Mouse (Mus musculus): ENCODE measurements around the gene Dydc2.
"Not testable (repeated sequence)": the region's sequence is repeated elsewhere in the genome, so short reads cannot be mapped to it uniquely, and the experiment has no call there.

Dydc2 gene

GRCm38 (mm10) chr14:41069108-41069507, at the start of gene Dydc2:
Dydc2 (minus strand) TSS chr14:41069208.
- no peak for DNase-seq (ENCODE audit: low spot score)

GRCm38 (mm10) chr14:41116271-41116670, 47.3 kb upstream of the Dydc2 start:
- no peak for DNase-seq (ENCODE audit: low spot score)

- no peak for DNase-seq (ENCODE audit: low spot score)
These were observed 43.9 kb upstream of the Dydc2 start for GRCm38 (mm10) chr14:41112944-41113343.

- no peak for DNase-seq (ENCODE audit: low spot score)
These were observed 42.1 kb upstream of the Dydc2 start for GRCm38 (mm10) chr14:41111031-41111668.

GRCm38 (mm10) chr14:41104853-41105444, 35.9 kb upstream of the Dydc2 start, which contains the start of gene Mat1a:
Mat1a (plus strand) TSS chr14:41105035.
- DNase-seq (ENCODE audit: low spot score): no peak

GRCm38 (mm10) chr14:41102269-41102668, 33.3 kb upstream of the Dydc2 start:
- no peak for DNase-seq (ENCODE audit: low spot score)

DNA sequence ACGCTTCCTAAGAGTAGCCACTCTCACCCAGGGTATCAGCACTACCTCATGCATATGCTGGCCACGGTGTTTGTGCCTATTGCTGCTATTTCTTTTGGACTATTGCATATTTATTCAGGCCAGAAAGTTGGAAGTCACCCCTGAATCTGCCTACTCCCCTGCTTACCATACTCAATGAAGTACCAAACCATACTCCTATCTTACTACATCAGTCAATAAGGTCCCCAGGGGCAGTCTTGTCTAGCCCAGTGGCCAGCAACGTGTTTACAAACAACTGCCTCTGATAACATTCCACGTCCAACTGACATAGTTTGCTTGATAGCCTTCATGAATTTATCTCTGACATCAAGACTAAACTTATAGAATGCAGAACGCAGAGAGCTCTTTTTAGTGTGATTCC, 32.2 kb upstream of the Dydc2 start:
- DNase-seq (ENCODE audit: low spot score): no peak

- no peak for DNase-seq (ENCODE audit: low spot score)
These were observed 31.7 kb upstream of the Dydc2 start for GRCm38 (mm10) chr14:41100712-41101111.

DNA sequence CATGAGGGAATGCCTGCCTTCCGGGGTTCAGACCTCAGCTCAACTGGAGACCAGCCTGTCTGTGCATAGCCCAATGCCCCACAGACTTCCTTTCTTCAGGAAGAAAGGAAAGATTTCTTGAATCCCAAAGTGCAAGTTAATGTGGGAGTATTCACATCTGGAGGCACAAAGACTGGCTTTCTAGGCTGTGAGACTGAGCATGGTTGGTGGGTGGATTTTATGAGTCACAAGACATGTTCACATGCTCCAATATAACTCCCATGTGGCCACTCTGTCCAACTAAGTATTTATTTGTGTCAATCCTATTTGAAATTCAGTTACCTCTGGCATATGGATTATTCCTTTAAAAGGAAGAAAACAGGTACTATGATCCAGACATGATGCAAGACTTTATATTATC, 29.7 kb upstream of the Dydc2 start:
- DNase-seq (ENCODE audit: low spot score): no peak

- DNase-seq (ENCODE audit: low spot score): no peak
These were observed 27.4 kb upstream of the Dydc2 start for GRCm38 (mm10) chr14:41096296-41096860.

DNA sequence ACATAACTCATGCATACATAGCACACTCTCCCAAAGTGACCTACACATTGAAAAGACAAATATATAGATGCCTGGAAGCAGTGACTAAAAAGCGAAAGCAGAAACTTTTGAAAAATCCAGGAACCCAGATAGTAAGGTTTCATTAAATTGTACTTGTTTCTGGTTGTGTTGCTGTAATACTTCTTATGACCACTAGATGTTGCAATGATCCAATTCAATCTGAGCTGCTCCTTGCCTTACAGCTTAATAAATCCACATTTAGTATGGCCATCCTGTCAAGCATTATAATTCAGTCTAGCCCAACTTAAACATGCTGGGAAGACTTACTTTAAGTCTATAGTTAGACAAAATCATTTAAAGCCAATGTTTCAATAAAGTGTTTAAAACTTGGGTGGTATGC, 25.1 kb upstream of the Dydc2 start:
- DNase-seq (ENCODE audit: low spot score): no peak

GRCm38 (mm10) chr14:41090777-41091176, 21.8 kb upstream of the Dydc2 start:
- no peak for DNase-seq (ENCODE audit: low spot score)

GRCm38 (mm10) chr14:41087509-41087908, 18.5 kb upstream of the Dydc2 start:
- no peak for DNase-seq (ENCODE audit: low spot score)

- no peak for DNase-seq (ENCODE audit: low spot score)
These were observed 13.4 kb upstream of the Dydc2 start for GRCm38 (mm10) chr14:41082408-41082807.

- no peak for DNase-seq (ENCODE audit: low spot score)
These were observed 3.9 kb upstream of the Dydc2 start for GRCm38 (mm10) chr14:41072944-41073275.

DNA sequence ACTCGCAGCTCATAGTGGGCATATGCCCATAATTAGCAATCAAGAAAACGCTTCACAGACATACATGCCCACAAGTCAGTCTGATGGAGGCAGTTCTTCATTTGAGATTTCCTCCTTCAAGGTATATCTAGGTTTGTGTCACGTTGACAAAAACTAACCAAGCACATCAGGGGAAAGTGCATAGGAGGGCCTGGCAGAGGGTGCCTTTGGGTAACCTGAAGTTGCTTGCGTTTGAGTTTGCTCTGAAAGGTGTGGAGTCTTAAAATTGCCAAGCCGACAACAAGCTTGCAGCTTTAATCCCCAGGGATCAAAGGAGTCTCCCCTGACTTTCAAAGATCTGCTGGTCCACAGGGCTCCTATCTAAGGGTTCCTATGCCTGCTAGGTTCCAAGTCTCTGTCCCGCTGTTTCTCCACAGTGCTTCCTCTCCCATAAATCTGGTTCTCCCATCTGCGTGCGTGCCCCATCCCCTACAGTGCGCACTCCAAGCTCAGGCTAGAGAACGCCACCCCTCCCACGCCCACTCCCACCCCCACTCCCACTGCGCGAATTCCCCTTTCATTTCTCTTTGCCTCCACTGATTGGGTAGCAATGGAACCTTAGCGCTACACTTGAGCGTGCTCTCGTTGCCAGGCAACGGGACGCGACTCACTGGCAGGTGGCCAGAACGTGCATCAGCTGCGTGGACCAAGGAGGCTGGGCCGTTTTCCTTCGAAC, 3.4 kb upstream of the Dydc2 start, which contains the start of gene Dydc1:
TSS of gene Dydc1 (plus strand) at position 683 of the 715 bp plus-strand sequence.
- peak; percentile 44 for DNase-seq (ENCODE audit: low spot score)

DNA sequence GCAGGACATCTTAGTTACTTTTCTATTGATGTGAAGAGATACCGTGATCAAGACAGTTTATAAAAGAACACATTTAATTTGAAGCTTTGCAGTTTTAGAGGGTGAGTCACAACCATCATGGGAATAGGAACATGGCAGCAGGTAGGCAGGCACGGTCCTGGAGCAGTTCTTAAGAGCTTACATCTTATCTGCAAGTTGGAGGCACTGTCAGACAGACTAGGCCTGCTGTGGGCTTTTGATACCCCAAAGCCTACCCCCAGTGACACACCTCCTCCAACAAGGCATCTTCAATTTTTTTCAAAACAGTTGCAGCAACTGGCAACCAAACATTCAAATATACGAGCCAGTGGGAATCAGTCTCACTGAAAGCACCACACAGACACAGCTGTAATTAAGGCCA, 1.3 kb upstream of the Dydc2 start:
- DNase-seq (ENCODE audit: low spot score): no peak

- no peak for DNase-seq (ENCODE audit: low spot score)
These were observed 2.6 kb downstream of the Dydc2 start for GRCm38 (mm10) chr14:41066416-41066815.

GRCm38 (mm10) chr14:41065168-41065567, 3.8 kb downstream of the Dydc2 start:
- no peak for DNase-seq (ENCODE audit: low spot score)

GRCm38 (mm10) chr14:41053190-41053589, 15.8 kb downstream of the Dydc2 start:
- DNase-seq (ENCODE audit: low spot score): not testable (repeated sequence)

GRCm38 (mm10) chr14:41052481-41052880, 16.5 kb downstream of the Dydc2 start:
- no peak for DNase-seq (ENCODE audit: low spot score)

DNA sequence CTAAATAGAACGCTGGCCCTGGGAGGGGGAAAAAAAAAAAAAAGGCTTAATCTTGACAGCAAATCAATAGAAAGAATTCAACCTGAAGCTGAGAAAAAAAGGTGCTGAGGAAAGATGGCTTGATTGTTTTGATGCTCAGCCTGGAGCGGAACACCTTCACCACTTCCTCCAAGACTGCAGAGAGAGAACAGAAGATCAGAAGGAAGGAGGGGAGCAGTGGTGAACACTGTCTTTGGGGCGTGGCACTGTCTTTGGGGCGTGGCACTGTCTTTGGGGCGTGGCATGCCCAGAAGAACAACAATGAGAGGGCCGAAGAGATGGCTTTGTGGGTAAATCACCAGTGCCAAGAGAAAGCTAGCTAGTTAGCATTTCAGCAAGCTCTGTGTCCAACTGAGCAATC, 18.5 kb downstream of the Dydc2 start:
- DNase-seq (ENCODE audit: low spot score): no peak

DNA sequence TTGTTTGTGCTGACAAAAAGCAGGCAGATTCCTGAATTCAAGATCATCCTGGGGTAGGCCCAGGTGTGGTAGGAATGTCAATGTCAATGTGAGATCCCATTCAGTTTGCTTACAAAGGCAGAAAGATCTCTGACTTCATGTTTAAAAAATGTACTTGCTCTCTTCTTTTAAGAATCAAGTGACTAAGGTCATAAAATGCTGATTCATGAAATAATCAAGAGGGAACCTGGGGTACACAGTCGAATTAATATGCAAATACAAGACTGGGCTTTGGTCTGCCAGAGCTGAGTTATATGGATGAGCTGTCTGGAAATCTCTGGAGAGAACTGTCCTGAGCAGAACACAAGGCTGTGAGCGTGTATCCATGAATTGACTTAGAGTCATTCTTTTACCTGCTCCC, 21.6 kb downstream of the Dydc2 start:
- DNase-seq (ENCODE audit: low spot score): no peak

Measured in ovary, postnatal 10 days (tissue).